Mouse (Mus musculus) hindbrain, embryonic 15.5 days (tissue): ENCODE data around the gene Tm7sf2. TPM values are rescaled to one million over a fixed set of nuclear protein-coding genes. Genes with fewer than 3 reads are reported as not detected.

Experiments used
- ATAC-seq: fragments of 200-750 bp; cut with Nextera tagmentation; 2 replicates; pipeline ENCODE4 v1.8.0; 2017; ENCODE audit warnings: low read depth, moderate number of reproducible peaks, moderate TSS enrichment; ENCODE audit not compliant: low FRiP score
- H3K27ac ChIP-seq: fragments of 300-500 bp; sonication (generic); replicated peaks from 2 replicates; pipeline ENCODE4 v1.5.1; 2015; ENCODE audit warnings: mild to moderate bottlenecking, inconsistent platforms
- H3K27me3 ChIP-seq: fragments of 300-500 bp; sonication (generic); 2 replicates; pipeline ENCODE4 v1.6.1; 2015; ENCODE audit warnings: control low read depth, inconsistent platforms
- H3K36me3 ChIP-seq: fragments of 300-500 bp; sonication (generic); 2 replicates; pipeline ENCODE4 v1.6.1; 2015; ENCODE audit warnings: control low read depth, inconsistent platforms
- H3K4me1 ChIP-seq: fragments of 300-500 bp; sonication (generic); replicated peaks from 2 replicates; pipeline ENCODE4 v1.6.1; 2015; ENCODE audit warnings: control low read depth, inconsistent platforms
- H3K4me2 ChIP-seq: fragments of 300-500 bp; sonication (generic); 2 replicates; pipeline ENCODE4 v1.6.1; 2015; ENCODE audit warnings: moderate library complexity, mild to moderate bottlenecking, inconsistent platforms
- H3K4me3 ChIP-seq: fragments of 300-500 bp; sonication (generic); 2 replicates; pipeline ENCODE4 v1.5.1; 2015; ENCODE audit warnings: mild to moderate bottlenecking, inconsistent platforms
- H3K9ac ChIP-seq: fragments of 300-500 bp; sonication (generic); 2 replicates; pipeline ENCODE4 v1.6.1; 2015; ENCODE audit warnings: inconsistent platforms
- H3K9me3 ChIP-seq: fragments of 300-500 bp; sonication (generic); 2 replicates; pipeline ENCODE4 v1.6.1; 2016; ENCODE audit warnings: control low read depth, inconsistent platforms
- WGBS: fragments of 180-500 bp; shearing (Covaris S2); methylation state at CpG from one replicate; pipeline ENCODE4 v1.1.7; 2015; 5-methylcytosine and 5-hydroxymethylcytosine counted together
- polyA plus RNA-seq: library from polyadenylated mRNA; unstranded; fragments of >200 nt; fragmentation: Nextera tagmentation; extraction: Ambion mirVana; gene quantifications from 2 replicates; pipeline ENCODE4 v1.2.1, GENCODE M21; 2015

Gene Tm7sf2
- polyA plus RNA-seq, 1 experiment from 2014 or later, result 60.1 TPM

DNA sequence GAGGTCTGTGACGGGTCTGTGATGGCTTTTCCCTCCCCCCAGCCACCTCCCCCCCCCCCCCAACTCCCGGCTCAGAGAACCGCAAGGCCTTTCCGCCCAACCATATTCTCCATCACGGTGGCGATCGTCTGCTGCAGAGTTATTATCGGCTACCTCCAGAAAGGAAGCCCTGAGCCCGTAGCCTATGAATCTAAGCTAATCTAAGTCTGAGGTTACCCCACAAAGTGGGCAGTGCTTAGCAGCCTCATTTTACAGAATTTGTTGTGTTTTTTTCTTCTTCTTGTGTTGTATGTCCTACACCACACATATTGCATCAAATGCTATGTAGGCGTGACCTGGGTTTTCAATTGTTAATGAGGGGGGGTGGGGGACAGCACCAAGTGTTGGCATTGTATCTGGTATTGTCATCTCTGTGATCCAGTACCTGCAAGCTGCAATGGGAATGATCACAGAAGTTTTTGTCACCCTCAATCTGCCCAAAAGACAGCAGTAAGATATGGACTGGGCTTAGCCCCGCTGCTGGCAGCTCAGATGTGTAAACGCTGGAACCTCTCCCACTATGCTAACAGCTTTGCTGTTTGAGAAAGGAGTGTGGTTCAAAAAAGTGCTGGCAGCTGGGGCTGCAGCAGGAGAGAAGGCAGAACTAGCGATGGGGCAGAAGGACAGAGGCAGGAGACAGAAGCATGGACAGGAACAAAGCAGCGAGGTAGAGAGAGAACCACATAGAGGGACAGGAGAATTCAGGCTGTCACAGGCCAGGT lies 37.5 kb downstream of the Tm7sf2 start:
- ATAC-seq, result no peak
- 69% methylated on average over 14 of the region's 14 CpGs for WGBS
- Histone ChIP-seq H3K36me3 (no peaks in the 10 kb centered on the region), H3K27ac (no peak overlapping the region), H3K4me2 (no peak overlapping the region), H3K4me3 (no peak overlapping the region), H3K9ac (no peak overlapping the region), H3K27me3 (no peaks in the 10 kb centered on the region), H3K4me1 (no peaks in the 10 kb centered on the region), H3K9me3 (no peaks in the 10 kb centered on the region)

DNA sequence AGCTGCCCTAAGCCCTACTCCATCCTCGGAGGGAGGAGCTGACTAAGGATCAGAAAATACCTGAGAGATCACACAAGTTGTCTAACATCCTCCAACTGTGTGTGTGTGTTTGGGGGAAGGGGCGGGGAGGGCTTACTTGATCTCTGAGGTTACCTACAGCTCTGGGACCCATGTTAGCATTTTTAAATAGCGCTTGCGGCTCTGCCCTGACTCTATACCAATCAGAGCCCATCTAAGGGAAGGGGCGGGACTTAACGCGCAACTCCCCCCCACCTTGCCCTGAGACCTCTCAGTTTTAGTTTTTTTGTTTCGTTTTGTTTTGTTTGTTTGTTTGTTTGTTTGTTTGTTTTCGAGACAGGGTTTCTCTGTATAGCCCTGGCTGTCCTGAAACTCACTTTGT lies 38.7 kb downstream of the Tm7sf2 start:
- Histone ChIP-seq H3K9me3 (no peaks in the 10 kb centered on the region), H3K27ac (no peak overlapping the region), H3K4me2 (no peak overlapping the region), H3K36me3 (no peaks in the 10 kb centered on the region), H3K4me1 (no peaks in the 10 kb centered on the region), H3K4me3 (no peak overlapping the region), H3K27me3 (no peaks in the 10 kb centered on the region), H3K9ac (no peak overlapping the region)
- no peak for ATAC-seq
- 80% methylated on average over 9 of the region's 9 CpGs for WGBS

DNA sequence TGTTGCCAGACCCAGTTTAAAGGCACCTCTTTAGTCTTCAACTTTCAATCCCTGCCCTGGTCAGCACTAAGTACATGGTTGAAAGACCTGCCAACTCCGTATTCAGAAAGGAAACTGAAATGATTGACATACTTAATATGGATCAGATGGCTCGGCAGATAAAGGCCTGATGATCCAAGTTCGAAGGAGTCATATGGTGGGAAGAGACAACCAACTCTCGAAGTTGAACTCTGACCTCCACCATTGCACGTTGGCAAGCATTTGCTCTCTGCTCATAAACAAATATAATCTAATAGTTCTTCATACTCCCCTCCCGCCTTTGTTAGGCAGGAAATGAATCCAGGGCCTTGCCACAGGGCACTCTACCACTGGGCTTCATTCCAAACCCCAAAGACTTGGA lies 39.2 kb downstream of the Tm7sf2 start:
- Histone ChIP-seq H3K27me3 (no peaks in the 10 kb centered on the region), H3K9ac (no peak overlapping the region), H3K4me2 (no peak overlapping the region), H3K4me1 (no peaks in the 10 kb centered on the region), H3K36me3 (no peaks in the 10 kb centered on the region), H3K4me3 (no peak overlapping the region), H3K27ac (no peak overlapping the region), H3K9me3 (no peaks in the 10 kb centered on the region)
- ATAC-seq, result no peak
- WGBS, result 88% methylated on average over 6 of the region's 6 CpGs

DNA sequence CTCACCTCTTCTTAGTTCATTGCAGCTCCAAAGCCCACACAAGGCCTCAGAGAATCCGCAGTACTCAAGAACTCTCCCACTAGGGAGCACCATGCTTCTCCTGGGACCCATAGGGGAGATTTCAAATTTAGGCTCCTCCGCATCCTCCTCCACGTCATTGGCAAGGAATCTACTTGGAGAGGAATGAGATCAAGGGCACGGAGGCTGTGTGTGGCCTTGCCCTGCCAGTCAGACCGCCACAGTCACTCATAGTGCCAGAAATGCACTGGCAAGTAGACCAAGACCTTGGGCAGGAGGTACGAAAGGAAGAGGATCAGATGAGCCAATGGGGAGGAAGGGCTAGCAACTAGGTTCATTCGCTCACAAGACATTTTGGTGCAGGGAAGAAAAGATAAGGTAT lies 44.2 kb downstream of the Tm7sf2 start:
- 80% methylated on average over 7 of the region's 7 CpGs for WGBS
- Histone ChIP-seq H3K27me3 (no peaks in the 10 kb centered on the region), H3K36me3 (no peaks in the 10 kb centered on the region), H3K4me3 (no peak overlapping the region), H3K4me2 (no peak overlapping the region), H3K9ac (no peak overlapping the region), H3K4me1 (no peaks in the 10 kb centered on the region), H3K9me3 (no peaks in the 10 kb centered on the region), H3K27ac (no peak overlapping the region)
- ATAC-seq, result no peak

DNA sequence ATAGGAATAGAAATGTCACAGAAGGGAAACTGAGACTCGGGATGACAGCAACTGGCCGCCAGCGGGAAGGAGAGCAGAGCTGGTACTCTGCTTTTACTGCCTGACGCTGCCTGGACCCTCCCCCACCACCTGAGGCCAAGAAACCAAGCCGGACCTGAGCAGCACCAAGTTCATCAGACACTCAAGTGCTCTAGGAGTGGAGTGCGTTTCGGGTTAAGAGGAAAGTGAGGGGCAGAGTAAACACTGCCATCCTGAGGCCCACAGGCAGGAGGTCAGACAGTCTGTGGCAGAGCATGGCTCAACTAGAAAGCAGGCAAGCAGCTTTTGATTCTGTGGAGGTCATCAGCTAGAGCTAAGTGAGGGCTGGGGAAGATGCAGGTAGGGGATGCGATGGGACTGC lies 45.1 kb downstream of the Tm7sf2 start:
- no peaks in the 10 kb centered on the region for H3K9me3 ChIP-seq
- 69% methylated on average over 8 of the region's 8 CpGs for WGBS
- no peak overlapping the region for H3K9ac ChIP-seq
- no peaks in the 10 kb centered on the region for H3K4me1 ChIP-seq
- no peak overlapping the region for H3K4me2 ChIP-seq
- H3K27me3 ChIP-seq, result no peaks in the 10 kb centered on the region
- no peak overlapping the region for H3K4me3 ChIP-seq
- no peaks in the 10 kb centered on the region for H3K36me3 ChIP-seq
- no peak overlapping the region for H3K27ac ChIP-seq
- no peak for ATAC-seq

DNA sequence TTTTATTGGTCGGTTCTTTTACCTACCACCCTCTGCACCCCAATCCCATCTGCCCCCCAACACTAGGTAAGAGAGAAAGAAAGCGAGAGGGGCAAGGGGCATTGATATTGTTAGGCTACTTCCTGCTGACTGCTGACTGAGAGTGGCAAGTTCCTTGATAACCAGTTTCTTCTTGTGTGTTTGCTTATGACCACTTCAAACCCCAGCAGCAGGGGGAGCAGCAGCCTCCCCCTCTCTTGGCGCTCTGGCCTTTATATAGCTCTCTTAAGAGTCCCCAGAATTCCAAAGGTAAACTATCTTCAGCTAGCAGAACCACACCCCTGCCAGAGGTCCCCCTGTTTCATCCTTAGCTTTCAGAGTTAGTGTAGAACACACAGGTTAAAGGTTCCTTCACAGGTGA lies 47.9 kb downstream of the Tm7sf2 start:
- H3K9ac ChIP-seq, result no peak overlapping the region
- H3K27me3 ChIP-seq, result peaks cover 17% of the 10 kb centered on the region; the same call in 1 of the 2 replicates
- H3K36me3 ChIP-seq, result no peaks in the 10 kb centered on the region
- ATAC-seq, result no peak
- H3K9me3 ChIP-seq, result no peaks in the 10 kb centered on the region
- no peak overlapping the region for H3K4me3 ChIP-seq
- H3K27ac ChIP-seq, result no peak overlapping the region
- peaks cover 12% of the 10 kb centered on the region for H3K4me1 ChIP-seq
- no peak overlapping the region for H3K4me2 ChIP-seq
- WGBS, result 62% methylated on average over 3 of the region's 3 CpGs

DNA sequence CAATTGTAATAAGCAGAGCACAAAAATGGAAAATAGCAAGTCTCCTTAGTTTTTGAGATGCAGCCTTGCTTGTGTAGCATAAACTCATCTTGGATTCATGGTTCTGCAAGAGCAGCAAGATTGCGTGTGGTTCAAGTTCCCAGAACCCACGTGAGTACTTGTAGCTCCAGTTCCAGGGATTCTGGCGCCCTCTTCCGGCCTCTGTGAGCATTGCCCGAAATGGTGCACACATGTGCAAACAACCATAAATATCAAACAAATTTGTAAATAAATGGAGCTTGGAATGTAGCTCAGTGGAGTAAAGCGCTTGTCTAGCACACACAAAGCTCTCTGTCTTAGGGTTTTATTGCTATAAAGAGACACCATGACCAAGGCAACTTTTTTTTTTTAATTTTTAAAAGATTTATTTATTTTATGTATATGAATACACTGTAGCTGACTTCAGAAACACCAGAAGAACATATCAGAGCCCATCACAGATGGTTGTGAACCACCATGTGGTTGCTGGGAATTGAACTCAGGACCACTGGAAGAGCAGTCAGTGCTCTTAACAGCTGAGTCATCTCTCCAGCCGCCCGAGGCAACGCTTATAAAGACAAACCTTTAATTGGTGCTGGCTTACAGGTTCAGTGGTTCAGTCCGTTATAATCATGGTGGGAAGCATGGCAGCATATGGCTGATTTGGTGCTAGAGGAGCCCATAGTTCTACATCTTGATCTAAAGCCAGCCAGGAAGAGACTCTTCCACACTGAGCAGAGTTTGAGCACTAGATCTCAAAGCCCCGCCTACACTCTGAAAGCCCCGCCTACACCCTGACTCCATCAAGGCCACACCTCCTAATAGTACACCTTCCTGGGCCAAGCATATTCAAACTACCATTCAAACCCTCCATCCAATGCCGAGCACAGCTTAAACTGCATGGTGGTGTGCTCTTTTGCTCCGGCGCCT lies 49.8 kb downstream of the Tm7sf2 start:
- Histone ChIP-seq H3K9ac (no peak overlapping the region), H3K4me3 (no peak overlapping the region), H3K36me3 (no peaks in the 10 kb centered on the region), H3K27ac (no peak overlapping the region), H3K27me3 (peaks cover 17% of the 10 kb centered on the region; the same call in 1 of the 2 replicates), H3K4me1 (peaks cover 20% of the 10 kb centered on the region), H3K9me3 (no peaks in the 10 kb centered on the region), H3K4me2 (no peak overlapping the region)
- no peak for ATAC-seq
- 33% methylated on average over 15 of the region's 15 CpGs for WGBS

DNA sequence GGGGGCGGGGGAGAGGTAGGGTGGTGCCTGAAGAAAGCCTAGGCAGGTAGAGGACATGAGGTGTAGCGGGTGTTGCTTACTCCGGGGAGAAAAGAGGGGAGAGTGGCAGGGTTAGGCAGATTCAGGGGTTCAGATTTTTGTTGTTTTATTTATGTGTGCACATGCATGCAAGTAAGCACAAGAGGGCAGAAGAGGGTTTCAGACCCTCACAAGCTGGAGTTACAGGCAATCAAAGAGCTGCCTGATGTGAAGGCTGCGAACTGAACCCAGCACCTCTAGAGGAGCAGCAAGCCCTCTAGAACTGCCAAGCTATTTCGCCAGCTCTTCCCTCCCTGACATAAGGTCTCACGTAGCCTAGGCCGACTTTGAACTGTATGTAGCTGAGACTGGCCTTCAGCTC lies 51.6 kb downstream of the Tm7sf2 start:
- Histone ChIP-seq H3K27me3 (peaks cover 17% of the 10 kb centered on the region; the same call in 1 of the 2 replicates), H3K4me2 (peak overlapping the region; percentile 98), H3K9ac (no peak overlapping the region), H3K4me3 (peak overlapping the region; percentile 55), H3K4me1 (peaks cover 20% of the 10 kb centered on the region), H3K36me3 (no peaks in the 10 kb centered on the region), H3K9me3 (no peaks in the 10 kb centered on the region), H3K27ac (no peak overlapping the region)
- 43% methylated on average over 7 of the region's 7 CpGs for WGBS
- no peak for ATAC-seq

DNA sequence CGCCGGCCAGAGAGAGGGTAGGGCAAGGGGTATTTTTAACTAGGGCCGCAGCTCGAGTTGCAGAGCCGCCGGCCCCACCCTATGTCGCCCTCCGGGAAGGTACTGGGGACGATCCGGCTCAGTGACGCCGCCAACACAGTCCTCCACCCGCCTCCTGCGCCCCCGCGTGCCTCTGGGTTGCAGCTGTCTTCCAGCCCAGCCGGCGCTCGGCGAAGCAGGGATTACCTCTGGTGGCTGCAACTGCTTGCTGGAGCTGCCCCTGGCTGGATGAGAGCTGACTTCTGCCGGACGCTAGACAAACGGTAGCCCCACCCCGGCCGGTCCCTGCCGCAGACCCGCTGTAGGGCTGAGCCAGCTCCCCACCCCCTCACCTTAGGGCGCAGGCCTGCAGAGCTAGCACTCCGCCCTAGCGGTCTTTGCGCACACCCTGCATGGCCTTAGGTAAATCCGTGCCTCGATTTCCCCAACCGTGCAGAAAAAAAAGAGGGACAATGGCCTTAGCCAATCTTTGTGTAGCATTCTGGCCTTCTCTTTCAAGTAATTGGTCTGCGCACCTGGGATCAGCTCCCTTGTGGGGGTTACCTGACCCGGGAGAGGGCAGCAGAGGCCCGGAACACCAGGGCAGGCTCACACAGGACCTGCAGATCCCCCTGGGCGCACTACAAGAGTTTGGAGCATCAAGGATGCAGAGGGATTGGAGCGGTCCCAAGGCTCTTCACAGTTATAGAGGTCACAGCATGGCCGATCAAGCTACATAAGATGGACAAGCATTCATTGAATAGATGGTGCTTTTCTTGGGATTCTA lies 52.5 kb downstream of the Tm7sf2 start, which contains the start of gene Capn1:
Gene Capn1 (minus strand): TSS at position 387 of the 805 bp plus-strand sequence.
- peak within 1 kb of the TSS; percentile 98 for H3K4me2 ChIP-seq
- no peaks in the 10 kb centered on the region for H3K36me3 ChIP-seq
- peak within 1 kb of the TSS; percentile 42 for H3K27ac ChIP-seq
- 2% methylated on average over 40 of the region's 40 CpGs for WGBS
- H3K27me3 ChIP-seq, result peaks cover 17% of the 10 kb centered on the region; the same call in 1 of the 2 replicates
- H3K9me3 ChIP-seq, result no peaks in the 10 kb centered on the region
- peak within 1 kb of the TSS; percentile 82 for H3K9ac ChIP-seq
- peak within 1 kb of the TSS; percentile 55 for H3K4me3 ChIP-seq
- peak; percentile 70 for ATAC-seq
- H3K4me1 ChIP-seq, result peaks cover 20% of the 10 kb centered on the region

DNA sequence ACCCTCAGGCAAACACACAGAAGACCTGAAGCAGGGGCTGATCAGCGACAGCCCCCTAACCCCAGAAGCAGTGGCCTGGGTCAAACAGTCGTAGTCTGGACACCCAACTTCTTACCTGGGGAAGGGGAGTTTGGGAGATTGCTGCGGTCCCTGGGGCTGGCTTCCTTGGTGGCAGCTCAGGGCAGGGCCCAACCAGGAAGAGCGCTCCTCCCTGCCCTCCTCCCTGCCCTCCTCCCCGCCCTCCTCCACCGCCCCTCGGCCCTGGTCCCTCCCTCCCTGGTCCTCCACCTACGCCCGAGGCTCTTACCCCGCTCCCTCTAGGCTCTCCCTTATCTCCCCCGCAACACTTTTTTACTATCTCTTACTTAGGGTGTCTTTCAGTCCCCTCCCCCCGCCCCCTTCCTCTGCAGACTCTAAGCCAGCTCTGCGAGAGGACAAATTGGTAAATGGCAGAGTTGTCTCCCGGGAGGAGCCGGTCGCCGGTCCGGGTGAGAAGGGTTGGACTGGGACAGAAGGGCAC lies 53.1 kb downstream of the Tm7sf2 start:
- peak; percentile 62; the same call in 1 of the 2 replicates for ATAC-seq
- no peaks in the 10 kb centered on the region for H3K36me3 ChIP-seq
- H3K27me3 ChIP-seq, result peaks cover 17% of the 10 kb centered on the region; the same call in 1 of the 2 replicates
- peak overlapping the region; percentile 82 for H3K9ac ChIP-seq
- H3K4me3 ChIP-seq, result peak overlapping the region; percentile 55
- H3K4me1 ChIP-seq, result peaks cover 20% of the 10 kb centered on the region
- H3K4me2 ChIP-seq, result peak overlapping the region; percentile 98
- H3K27ac ChIP-seq, result peak overlapping the region; percentile 42
- H3K9me3 ChIP-seq, result no peaks in the 10 kb centered on the region
- WGBS, result 2% methylated on average over 16 of the region's 18 CpGs

DNA sequence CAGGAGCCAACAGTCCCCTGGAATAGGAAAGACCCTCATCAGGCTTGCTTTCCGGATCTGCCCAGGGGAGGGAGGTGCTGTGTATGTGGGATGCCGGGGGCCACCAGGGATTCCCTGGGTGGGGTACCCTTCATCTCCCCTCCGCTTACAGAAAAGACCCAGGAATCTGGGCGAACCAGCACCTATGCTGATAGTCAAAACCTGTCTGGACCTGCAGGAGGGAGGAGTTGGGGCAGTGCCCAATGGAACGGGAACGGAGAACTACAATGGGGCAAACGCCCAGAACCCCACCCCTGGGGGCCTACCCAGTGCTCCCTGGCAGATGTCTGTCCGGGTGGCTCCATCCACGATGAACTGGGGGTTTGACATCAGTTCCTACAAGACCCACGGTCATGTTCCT lies 54.5 kb downstream of the Tm7sf2 start:
- Histone ChIP-seq H3K27me3 (peaks cover 17% of the 10 kb centered on the region; the same call in 1 of the 2 replicates), H3K4me2 (no peak overlapping the region), H3K9ac (no peak overlapping the region), H3K4me3 (no peak overlapping the region), H3K9me3 (no peaks in the 10 kb centered on the region), H3K27ac (no peak overlapping the region), H3K4me1 (peaks cover 20% of the 10 kb centered on the region), H3K36me3 (no peaks in the 10 kb centered on the region)
- ATAC-seq, result no peak
- 92% methylated on average over 10 of the region's 10 CpGs for WGBS
